Mouse (Mus musculus) CH12.LX (cell line): ENCODE measurements around the gene Rell1.

Source experiments
- JUND ChIP-seq: conservative IDR thresholded peaks from 2 replicates; pipeline ENCODE4 v1.6.1; 2011; ENCODE audit warnings: low read depth, low read length, improper control_type of control experiment
- MAZ ChIP-seq: IDR thresholded peaks from 2 replicates; pipeline ENCODE4 v1.6.1; 2012; ENCODE audit warnings: low read depth, mild to moderate bottlenecking, inconsistent platforms, low read length, improper control_type of control experiment, moderate library complexity
- POLR2A ChIP-seq: IDR thresholded peaks from 2 replicates; pipeline ENCODE4 v1.6.1; 2011; ENCODE audit warnings: low read depth, mild to moderate bottlenecking, improper control_type of control experiment, low read length

GRCm38 (mm10) chr5:63897820-63898110 is 70.9 kb downstream of the Rell1 start:
- TF ChIP-seq POLR2A: no peak
- no peak for TF ChIP-seq MAZ
- TF ChIP-seq JUND: no peak
